ENCODE assay signal across 10 mouse cellular contexts in the genomic region with DNA sequence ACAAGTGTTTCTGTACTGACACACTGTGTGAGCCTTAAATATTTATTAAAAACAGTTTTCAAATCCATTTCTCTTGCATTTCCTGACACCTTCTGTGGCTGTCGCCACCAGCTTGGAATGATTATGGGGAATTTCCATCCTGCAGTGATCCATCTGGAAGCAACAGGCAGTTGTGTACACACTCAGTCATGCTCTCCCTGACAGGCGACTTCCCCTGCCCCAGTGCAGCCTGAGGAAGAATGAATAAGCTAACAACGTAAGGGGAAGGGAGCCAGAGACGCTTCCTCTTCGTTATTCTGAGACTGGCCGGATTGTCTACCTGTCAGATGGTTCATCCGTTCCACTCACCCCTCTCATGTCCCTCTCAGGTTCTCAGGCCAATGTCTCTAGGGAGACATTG. TPM values are rescaled to one million over a fixed set of nuclear protein-coding genes. Genes with fewer than 3 reads are reported as not detected.
DNase-seq lines count a peak whose midpoint lies in the region; ATAC-seq and TF ChIP-seq lines count a peak whose summit lies in the region.
"Had no signal": no experiment of that assay in that cellular context is flagged by ENCODE, and none has a peak within 500 bp of the region (broad histone marks: within the 10 kb centered on the region; RNA-seq: fewer than 3 reads in every experiment).

No protein-coding gene starts in this region.

- H3K9ac ChIP-seq in heart, embryonic 11.5 days (ENCODE audit: low read depth, low read length): no peak overlapping the region
- H3K9ac ChIP-seq in CH12.LX (ENCODE audit: insufficient read depth, low read depth): no peak overlapping the region
- H3K9ac ChIP-seq: liver, postnatal 0 days had no signal

- peak; percentile 57; the same call in 1 of the 2 replicates for ATAC-seq in heart, embryonic 11.5 days (replicated peaks; ENCODE audit: insufficient number of reproducible peaks, low FRiP score, low TSS enrichment)
- ATAC-seq: liver, postnatal 0 days had no signal

- no peak overlapping the region for H3K4me3 ChIP-seq in heart, embryonic 11.5 days (ENCODE audit: low read depth, low read length)
- no peak overlapping the region for H3K4me3 ChIP-seq in CH12.LX (replicated peaks in 1 of 3; ENCODE audit: low read depth in 2 of 3, low read length in 2 of 3, poor library complexity in 1 of 3)
- no peak overlapping the region for H3K4me3 ChIP-seq in embryonic facial prominence, embryonic 10.5 days
- H3K4me3 ChIP-seq: erythroblast, embryonic 14.5 days had no signal

- H3K4me1 ChIP-seq in heart, embryonic 11.5 days (ENCODE audit: control insufficient read depth, insufficient read depth, low read length): 0 out of 2 replicates have a peak, but pooled peaks cover 4% of the 10 kb centered on the region
- peaks cover 2 to 13% of the 10 kb centered on the region in 2 experiments; a peak in 3 of 4 replicates for H3K4me1 ChIP-seq in CH12.LX (ENCODE audit: control insufficient read depth in 1 of 2, insufficient read depth in 2 of 2)
- peaks cover 5% of the 10 kb centered on the region for H3K4me1 ChIP-seq in embryonic facial prominence, embryonic 10.5 days

- TF ChIP-seq POLR2A in CH12.LX (IDR thresholded peaks at IDR 0.05; ENCODE audit: low read depth, low read length): no peak

- intact Hi-C loops in left cerebral cortex, postnatal 25 days (cut with DNase I): no loop called here
- intact Hi-C loops in left cerebral cortex, postnatal 36 days (cut with DNase I): no loop called here

- H3K79me2 ChIP-seq in CH12.LX (replicated peaks; ENCODE audit: control insufficient read depth, extremely low read depth, insufficient read depth, poor library complexity, severe bottlenecking): no peaks in the 10 kb centered on the region

- dilution Hi-C loops in CH12.LX (cut with MboI; ENCODE audit: extremely low pct_ligation_motif_present, extremely low pct_unique_long_range_greater_than_20kb, low sequenced_read_pairs): no loop called here

- no peak overlapping the region for H3K27ac ChIP-seq in heart, embryonic 11.5 days (ENCODE audit: low read depth, low read length)
- H3K27ac ChIP-seq in CH12.LX (ENCODE audit: insufficient read depth, low read depth): no peak overlapping the region
- no peak overlapping the region for H3K27ac ChIP-seq in embryonic facial prominence, embryonic 10.5 days (replicated peaks)

- in situ Hi-C loops in CH12.LX (cut with MboI; ENCODE audit: low pct_ligation_motif_present, low pct_unique_long_range_greater_than_20kb, low sequenced_read_pairs): no loop called here

- 24% methylated on average over 7 of the region's 7 CpGs for WGBS in heart, embryonic 11.5 days (ENCODE audit: insufficient replicate concordance)
- 33% methylated on average over 7 of the region's 7 CpGs for WGBS in embryonic facial prominence, embryonic 10.5 days

- H3K27me3 ChIP-seq in heart, embryonic 11.5 days (ENCODE audit: control insufficient read depth, insufficient read depth, low read length): peaks cover 2% of the 10 kb centered on the region; the same call in 1 of the 2 replicates
- no peaks in the 10 kb centered on the region for H3K27me3 ChIP-seq in CH12.LX (replicated peaks)
- H3K27me3 ChIP-seq in embryonic facial prominence, embryonic 10.5 days (replicated peaks; ENCODE audit: low read depth, poor library complexity, severe bottlenecking): peaks cover 8% of the 10 kb centered on the region

- no peak overlapping the region for H3K4me2 ChIP-seq in heart, embryonic 11.5 days
- peak overlapping the region; percentile 63 for H3K4me2 ChIP-seq in CH12.LX (ENCODE audit: insufficient read depth, low read depth, poor library complexity, severe bottlenecking)

- no peak for TF ChIP-seq CTCF in CH12.LX (conservative IDR thresholded peaks at IDR 0.05 in 1 of 2, IDR thresholded peaks at IDR 0.05 in 1 of 2; ENCODE audit: low read depth in 2 of 2, low read length in 2 of 2)

- H3K36me3 ChIP-seq in heart, embryonic 11.5 days (ENCODE audit: control insufficient read depth, insufficient read depth, low read length): no peaks in the 10 kb centered on the region
- H3K36me3 ChIP-seq in CH12.LX (replicated peaks in 1 of 2; ENCODE audit: control insufficient read depth in 1 of 2, insufficient read depth in 1 of 2, low read length in 1 of 2): no peaks in the 10 kb centered on the region
- H3K36me3 ChIP-seq in embryonic facial prominence, embryonic 10.5 days (replicated peaks): no peaks in the 10 kb centered on the region

- no peaks in the 10 kb centered on the region for H3K9me3 ChIP-seq in heart, embryonic 11.5 days (replicated peaks; ENCODE audit: control insufficient read depth, low read length)
- H3K9me3 ChIP-seq in CH12.LX (replicated peaks; ENCODE audit: low read length): no peaks in the 10 kb centered on the region
- H3K9me3 ChIP-seq in embryonic facial prominence, embryonic 10.5 days: peaks cover 2% of the 10 kb centered on the region; the same call in 1 of the 2 replicates

- TF ChIP-seq EP300 in CH12.LX (IDR thresholded peaks at IDR 0.05; ENCODE audit: low read length): no peak

- TF ChIP-seq RAD21 in CH12.LX (IDR thresholded peaks at IDR 0.05; ENCODE audit: low read depth, low read length): no peak

- no peak for DNase-seq in heart, adult 8-10 months (ENCODE audit: low spot score)
- DNase-seq in CH12.LX (ENCODE audit: extremely low read depth): no peak
- DNase-seq in embryonic facial prominence, embryonic 10.5 days (ENCODE audit: low spot score): peak; percentile 26
- DNase-seq in kidney, postnatal 14 days: peak; percentile 61
- DNase-seq in left cerebral cortex, postnatal 25 days (ENCODE audit: low spot score in 2 of 2): no peak
- DNase-seq in thymus, postnatal 0 days (ENCODE audit: low spot score): no peak
- DNase-seq in left cerebral cortex, postnatal 36 days (ENCODE audit: low spot score in 2 of 2): no peak
- DNase-seq: liver, postnatal 0 days had no signal

TF ChIP-seq in CH12.LX, 34 proteins besides CTCF, POLR2A, EP300 and RAD21:
- TF ChIP-seq CHD2 (IDR thresholded peaks at IDR 0.05; ENCODE audit: low read length) (no peak), UBTF (IDR thresholded peaks at IDR 0.05; ENCODE audit: low read depth, low read length) (no peak), E2F4 (IDR thresholded peaks at IDR 0.05; ENCODE audit: insufficient replicate concordance, low read depth, low read length) (no peak), GABPA (IDR thresholded peaks at IDR 0.05; ENCODE audit: insufficient replicate concordance, low read depth, low read length) (no peak), TCF12 (IDR thresholded peaks at IDR 0.05; ENCODE audit: low read depth, low read length) (no peak), USF2 (conservative IDR thresholded peaks at IDR 0.05; ENCODE audit: low read depth, low read length) (no peak), USF1 (IDR thresholded peaks at IDR 0.05; ENCODE audit: low read depth, low read length) (no peak), CHD1 (IDR thresholded peaks at IDR 0.05; ENCODE audit: low read depth, low read length) (no peak), MXI1 (IDR thresholded peaks at IDR 0.05; ENCODE audit: low read depth, low read length) (no peak), POLR2AphosphoS2 (IDR thresholded peaks at IDR 0.05; ENCODE audit: low read depth, low read length) (no peak), MEF2A (IDR thresholded peaks at IDR 0.05; ENCODE audit: borderline replicate concordance, low read depth, low read length) (no peak), SIN3A (IDR thresholded peaks at IDR 0.05; ENCODE audit: low read length) (no peak), KAT2A (IDR thresholded peaks at IDR 0.05; ENCODE audit: insufficient replicate concordance, low read length) (no peak), ELF1 (IDR thresholded peaks at IDR 0.05; ENCODE audit: low read depth, low read length) (no peak), NRF1 (IDR thresholded peaks at IDR 0.05; ENCODE audit: low read depth, low read length) (no peak), IRF4 (IDR thresholded peaks at IDR 0.05; ENCODE audit: low read depth, low read length) (no peak), JUN (IDR thresholded peaks at IDR 0.05; ENCODE audit: insufficient read depth, low read depth, low read length) (no peak), RCOR1 (conservative IDR thresholded peaks at IDR 0.05; ENCODE audit: low read depth, low read length) (no peak), ZNF384 (IDR thresholded peaks at IDR 0.05; ENCODE audit: low read depth, low read length) (no peak)
TF ChIP-seq in CH12.LX: peak in this region for 0.

RNA-seq across cellular contexts. Expression of a gene that starts 4.6 kb away (rescaled TPM):
- polyA plus RNA-seq in heart, embryonic 11.5 days (2014; fragmentation: Nextera tagmentation; extraction: Ambion mirVana): 3.1 and 3.4 TPM in 2 replicates
- total RNA-seq in heart, adult 8-10 months (2022): under 1 TPM; 0.28 to 0.84 (median 0.42) TPM
- total RNA-seq in CH12.LX (2012; rRNA removed) (not detected in 2 replicates), CH12.LX (2014; rRNA removed) (not detected in 2 replicates)
- polyA plus RNA-seq in CH12.LX (2012; ENCODE audit: insufficient read length, low read depth): not detected in 2 replicates
- 5.0 and 5.6 TPM in 2 replicates for polyA plus RNA-seq in embryonic facial prominence, embryonic 10.5 days (2016; fragmentation: Nextera tagmentation; extraction: Ambion mirVana)
- total RNA-seq in left cerebral cortex, postnatal 25 days (2021): 10 to 100 TPM in 1 of 2 experiments, 1 to 10 TPM in 1; 8.8 to 10.2 TPM
- 1.5 and 1.7 TPM in 2 replicates for polyA plus RNA-seq in thymus, postnatal 0 days (2015; fragmentation: Nextera tagmentation; extraction: Ambion mirVana)
- 10 to 100 TPM in 1 of 2 experiments, 1 to 10 TPM in 1; 8.6 to 10.0 TPM for total RNA-seq in left cerebral cortex, postnatal 36 days (2021)

Comparison
In these comparisons a context has a peak if more than half of its experiments do, and no peak if none do; other contexts are left out.
1. DNase-seq: peak in embryonic facial prominence, embryonic 10.5 days (single experiment) and kidney, postnatal 14 days (single experiment); none in heart, adult 8-10 months (single experiment), CH12.LX (single experiment), left cerebral cortex, postnatal 25 days (0 of 2), thymus, postnatal 0 days (single experiment) and left cerebral cortex, postnatal 36 days (0 of 2).
2. RNA of a gene that starts 4.6 kb away (total RNA-seq): 8.8 to 10.2 TPM in left cerebral cortex, postnatal 25 days and 8.6 to 10.0 TPM in left cerebral cortex, postnatal 36 days; 0.28 to 0.84 TPM in heart, adult 8-10 months and not detected in CH12.LX; every median in the first group is over 4 times any median in the second.